Mouse (Mus musculus): ENCODE measurements at regions not wholly inside any gene's neighbourhood (a gene's known extent, or its start where the extent isn't known, plus 50 kb on each side); places are given as distances from the start of the nearest gene placed in this dataset.

GRCm38 (mm10) chr1:61562091-61562490 lies 76.5 kb upstream of the Pard3b start:
- DNase-seq (ENCODE audit: low read depth, low spot score), result no peak

GRCm38 (mm10) chr1:61565471-61565870 lies 73.2 kb upstream of the Pard3b start:
- DNase-seq (ENCODE audit: low read depth, low spot score), result no peak

- no peak for DNase-seq (ENCODE audit: low read depth, low spot score)
Observed at GRCm38 (mm10) chr1:61574276-61574675, 64.3 kb upstream of the Pard3b start.

- no peak for DNase-seq (ENCODE audit: low read depth, low spot score)
Observed at GRCm38 (mm10) chr1:61576758-61577157, 61.9 kb upstream of the Pard3b start.

GRCm38 (mm10) chr1:61587251-61587650 lies 51.4 kb upstream of the Pard3b start:
- no peak for DNase-seq (ENCODE audit: low read depth, low spot score)

Data from c-Kit-negative CD71-positive TER-119-positive erythroid progenitor cells, embryonic 14.5 days (primary cell).